Mouse (Mus musculus) lung, postnatal 0 days (tissue): ENCODE measurements at regions not wholly inside any gene's neighbourhood (a gene's known extent, or its start where the extent isn't known, plus 50 kb on each side); places are given as distances from the start of the nearest gene placed in this dataset.

Experiments used
- CTCF ChIP-seq: IDR thresholded peaks from 2 replicates; pipeline ENCODE4 v1.5.1; 2016; ENCODE audit warnings: antibody characterized with exemption, mild to moderate bottlenecking
- EP300 ChIP-seq: IDR thresholded peaks from 2 replicates; pipeline ENCODE4 v1.6.1; 2016; ENCODE audit warnings: antibody characterized with exemption, mild to moderate bottlenecking, control low read depth

DNA sequence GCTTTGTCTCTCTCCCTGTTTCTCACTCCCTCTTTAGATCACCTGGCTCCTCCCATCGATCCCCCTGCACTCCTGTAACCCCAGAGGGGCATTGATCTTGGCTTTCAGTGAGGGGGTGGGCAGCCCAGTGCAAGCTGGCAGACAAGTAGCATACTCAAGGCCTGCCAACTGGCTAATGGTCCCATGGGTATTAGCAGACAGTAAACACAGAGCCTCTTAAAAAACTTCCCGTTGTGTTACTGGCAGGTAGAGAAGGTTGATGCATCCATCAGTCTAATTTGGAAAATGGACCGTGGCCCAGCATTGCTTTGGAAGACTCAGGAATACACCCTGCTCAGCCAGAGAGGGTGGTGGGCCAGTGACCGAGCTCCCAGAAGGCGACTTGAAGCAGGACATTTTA is 145.0 kb downstream of the 9530068E07Rik start:
- TF ChIP-seq CTCF (no peak), EP300 (no peak)
